Comparison of ENCODE assay signal across 8 mouse cellular contexts in genomic region chr3:87885281-87886003, GRCm38 (mm10). TPM values are rescaled to one million over a fixed set of nuclear protein-coding genes. Genes with fewer than 3 reads are reported as not detected.
DNase-seq lines count a peak whose midpoint lies in the region; ATAC-seq and TF ChIP-seq lines count a peak whose summit lies in the region.

Gene Prcc (minus strand): TSS chr3:87885608.

- peak within 1 kb of the TSS; percentile 72 for H3K27ac ChIP-seq in CH12.LX (ENCODE audit: insufficient read depth, low read depth)
- peak within 1 kb of the TSS; percentile 68 for H3K27ac ChIP-seq in forebrain, embryonic 11.5 days (ENCODE audit: low read depth, low read length)
- peak within 1 kb of the TSS; percentile 94 for H3K27ac ChIP-seq in heart, embryonic 16.5 days (ENCODE audit: low read length)
- peak within 1 kb of the TSS; percentile 91 for H3K27ac ChIP-seq in liver, embryonic 15.5 days (replicated peaks)
- H3K27ac ChIP-seq in neural tube, embryonic 12.5 days: peak within 1 kb of the TSS; percentile 62; the same call in 1 of the 2 replicates

- peak; percentile 61 for TF ChIP-seq POLR2A in CH12.LX (IDR thresholded peaks at IDR 0.05; ENCODE audit: low read depth, low read length)

- dilution Hi-C loops in CH12.LX (cut with MboI; ENCODE audit: extremely low pct_ligation_motif_present, extremely low pct_unique_long_range_greater_than_20kb, low sequenced_read_pairs): no loop called here

- H3K4me3 ChIP-seq in CH12.LX (replicated peaks in 1 of 3; ENCODE audit: low read depth in 2 of 3, low read length in 2 of 3, poor library complexity in 1 of 3): peak within 1 kb of the TSS; percentile 86 to 95 (median 95)
- peak within 1 kb of the TSS; percentile 97 for H3K4me3 ChIP-seq in forebrain, embryonic 11.5 days (ENCODE audit: low read depth, low read length)
- H3K4me3 ChIP-seq in heart, embryonic 16.5 days (ENCODE audit: low read length): peak within 1 kb of the TSS; percentile 99
- H3K4me3 ChIP-seq in liver, embryonic 15.5 days (replicated peaks): peak within 1 kb of the TSS; percentile 71
- H3K4me3 ChIP-seq in neural tube, embryonic 12.5 days: peak within 1 kb of the TSS; percentile 100

- H3K36me3 ChIP-seq in CH12.LX (replicated peaks in 1 of 2; ENCODE audit: control insufficient read depth in 1 of 2, insufficient read depth in 1 of 2, low read length in 1 of 2): peaks cover 7 to 21% of the 10 kb centered on the region in 2 experiments
- peaks cover 3% of the 10 kb centered on the region for H3K36me3 ChIP-seq in forebrain, embryonic 11.5 days (ENCODE audit: control insufficient read depth, insufficient read depth, low read length)
- peaks cover 4% of the 10 kb centered on the region for H3K36me3 ChIP-seq in heart, embryonic 16.5 days (ENCODE audit: control insufficient read depth, insufficient read depth)
- H3K36me3 ChIP-seq in liver, embryonic 15.5 days (replicated peaks): peaks cover 14% of the 10 kb centered on the region
- H3K36me3 ChIP-seq in neural tube, embryonic 12.5 days: peaks cover 4% of the 10 kb centered on the region

- DNase-seq in CH12.LX (ENCODE audit: extremely low read depth): peak; percentile 99
- DNase-seq in c-Kit-positive CD71-positive TER-119-negative erythroid progenitor cells, embryonic 14.5 days (ENCODE audit: low read depth): peak; percentile 96
- DNase-seq in forebrain, embryonic 11.5 days (ENCODE audit: low spot score): peak; percentile 89
- DNase-seq in kidney, postnatal 36 days: peak; percentile 91 to 99
- DNase-seq in telencephalon, adult 2 months (ENCODE audit: low read depth, low spot score): peak; percentile 100

- H3K9ac ChIP-seq in CH12.LX (ENCODE audit: insufficient read depth, low read depth): peak within 1 kb of the TSS; percentile 99
- peak within 1 kb of the TSS; percentile 92 for H3K9ac ChIP-seq in forebrain, embryonic 11.5 days (ENCODE audit: low read length)
- peak within 1 kb of the TSS; percentile 97 for H3K9ac ChIP-seq in heart, embryonic 16.5 days (ENCODE audit: low read length)
- H3K9ac ChIP-seq in liver, embryonic 15.5 days: peak within 1 kb of the TSS; percentile 77
- peak within 1 kb of the TSS; percentile 95 for H3K9ac ChIP-seq in neural tube, embryonic 12.5 days

- H3K9me3 ChIP-seq in CH12.LX (replicated peaks; ENCODE audit: low read length): peaks cover 5% of the 10 kb centered on the region
- H3K9me3 ChIP-seq in forebrain, embryonic 11.5 days (ENCODE audit: control insufficient read depth, low read length): no peaks in the 10 kb centered on the region; the same call in 1 of the 2 replicates
- no peaks in the 10 kb centered on the region; the same call in none of the 2 replicates for H3K9me3 ChIP-seq in heart, embryonic 16.5 days (replicated peaks; ENCODE audit: control insufficient read depth, low read length)
- no peaks in the 10 kb centered on the region for H3K9me3 ChIP-seq in liver, embryonic 15.5 days (replicated peaks)
- H3K9me3 ChIP-seq in neural tube, embryonic 12.5 days: peaks cover 4% of the 10 kb centered on the region; the same call in 1 of the 2 replicates

- peak; percentile 98 for ATAC-seq in forebrain, embryonic 11.5 days (replicated peaks; ENCODE audit: low FRiP score)
- ATAC-seq in heart, embryonic 16.5 days (replicated peaks; ENCODE audit: extremely low read depth, insufficient read depth, low FRiP score): peak; percentile 95
- peak; percentile 96 for ATAC-seq in liver, embryonic 15.5 days (ENCODE audit: insufficient read depth)
- ATAC-seq in neural tube, embryonic 12.5 days (ENCODE audit: low FRiP score, low read depth): peak; percentile 99

- under 1% methylated on average over 33 of the region's 33 CpGs for WGBS in forebrain, embryonic 11.5 days
- WGBS in heart, embryonic 16.5 days: under 1% methylated on average over 33 of the region's 33 CpGs
- WGBS in liver, embryonic 15.5 days (ENCODE audit: insufficient replicate concordance): under 1% methylated on average over 33 of the region's 33 CpGs
- WGBS in neural tube, embryonic 12.5 days: under 1% methylated on average over 33 of the region's 33 CpGs

- H3K4me1 ChIP-seq in CH12.LX (ENCODE audit: control insufficient read depth in 1 of 2, insufficient read depth in 2 of 2): peaks cover 10 to 26% of the 10 kb centered on the region in 2 experiments
- peaks cover 5% of the 10 kb centered on the region; the same call in 1 of the 2 replicates for H3K4me1 ChIP-seq in forebrain, embryonic 11.5 days (replicated peaks; ENCODE audit: control insufficient read depth, insufficient read depth, low read length)
- peaks cover 18% of the 10 kb centered on the region for H3K4me1 ChIP-seq in heart, embryonic 16.5 days (ENCODE audit: control insufficient read depth, insufficient read depth, low read length)
- H3K4me1 ChIP-seq in liver, embryonic 15.5 days (replicated peaks): peaks cover 30% of the 10 kb centered on the region
- H3K4me1 ChIP-seq in neural tube, embryonic 12.5 days: peaks cover 17% of the 10 kb centered on the region

- TF ChIP-seq CTCF in CH12.LX (conservative IDR thresholded peaks at IDR 0.05 in 1 of 2, IDR thresholded peaks at IDR 0.05 in 1 of 2; ENCODE audit: low read depth in 2 of 2, low read length in 2 of 2): no peak

- no peak for TF ChIP-seq RAD21 in CH12.LX (IDR thresholded peaks at IDR 0.05; ENCODE audit: low read depth, low read length)

- no peaks in the 10 kb centered on the region for H3K27me3 ChIP-seq in CH12.LX (replicated peaks)
- no peaks in the 10 kb centered on the region for H3K27me3 ChIP-seq in forebrain, embryonic 11.5 days (ENCODE audit: control insufficient read depth, insufficient read depth, low read length)
- no peaks in the 10 kb centered on the region for H3K27me3 ChIP-seq in heart, embryonic 16.5 days (ENCODE audit: control insufficient read depth, insufficient read depth, low read length)
- H3K27me3 ChIP-seq in liver, embryonic 15.5 days: no peaks in the 10 kb centered on the region
- no peaks in the 10 kb centered on the region for H3K27me3 ChIP-seq in neural tube, embryonic 12.5 days (replicated peaks)

- H3K4me2 ChIP-seq in CH12.LX (ENCODE audit: insufficient read depth, low read depth, poor library complexity, severe bottlenecking): peak within 1 kb of the TSS; percentile 94
- H3K4me2 ChIP-seq in forebrain, embryonic 11.5 days (ENCODE audit: low read depth, low read length, severe bottlenecking): peak within 1 kb of the TSS; percentile 59
- peak within 1 kb of the TSS; percentile 81 for H3K4me2 ChIP-seq in heart, embryonic 16.5 days (ENCODE audit: low read depth, low read length)
- peak within 1 kb of the TSS; percentile 81 for H3K4me2 ChIP-seq in liver, embryonic 15.5 days
- H3K4me2 ChIP-seq in neural tube, embryonic 12.5 days (replicated peaks): peak within 1 kb of the TSS; percentile 95

- in situ Hi-C loops in CH12.LX (cut with MboI; ENCODE audit: low pct_ligation_motif_present, low pct_unique_long_range_greater_than_20kb, low sequenced_read_pairs): no loop called here

- no peak for TF ChIP-seq EP300 in CH12.LX (IDR thresholded peaks at IDR 0.05; ENCODE audit: low read length)

- peaks cover 40% of the 10 kb centered on the region for H3K79me2 ChIP-seq in CH12.LX (replicated peaks; ENCODE audit: control insufficient read depth, extremely low read depth, insufficient read depth, poor library complexity, severe bottlenecking)

TF ChIP-seq in CH12.LX, 34 proteins besides CTCF, POLR2A, EP300 and RAD21 (continues in another document):
- TF ChIP-seq NRF1 (IDR thresholded peaks at IDR 0.05; ENCODE audit: low read depth, low read length): peak; percentile 74
- peak; percentile 97; the same call in 1 of the 2 replicates for TF ChIP-seq GABPA (IDR thresholded peaks at IDR 0.05; ENCODE audit: insufficient replicate concordance, low read depth, low read length)
- peak; percentile 98 for TF ChIP-seq HCFC1 (IDR thresholded peaks at IDR 0.05; ENCODE audit: low read depth, low read length)
- no peak for TF ChIP-seq RCOR1 (conservative IDR thresholded peaks at IDR 0.05; ENCODE audit: low read depth, low read length)
- TF ChIP-seq JUN (IDR thresholded peaks at IDR 0.05; ENCODE audit: insufficient read depth, low read depth, low read length): no peak
- TF ChIP-seq NELFE (IDR thresholded peaks at IDR 0.05; ENCODE audit: low read depth, low read length): peak; percentile 14; the same call in 1 of the 2 replicates
- TF ChIP-seq POLR2AphosphoS2 (IDR thresholded peaks at IDR 0.05; ENCODE audit: low read depth, low read length): peak; percentile 72; the same call in 1 of the 2 replicates
- peak; percentile 85 for TF ChIP-seq ELF1 (IDR thresholded peaks at IDR 0.05; ENCODE audit: low read depth, low read length)
- peak; percentile 34; the same call in 1 of the 2 replicates for TF ChIP-seq TBP (conservative IDR thresholded peaks at IDR 0.05; ENCODE audit: low read depth, low read length)
- no peak for TF ChIP-seq JUND (conservative IDR thresholded peaks at IDR 0.05; ENCODE audit: low read depth, low read length)
- peak; percentile 13; the same call in 1 of the 2 replicates for TF ChIP-seq MAZ (IDR thresholded peaks at IDR 0.05; ENCODE audit: low read depth, low read length)
- 0 out of 2 replicates have a peak, but pooled peaks have one; percentile 11 for TF ChIP-seq MEF2A (IDR thresholded peaks at IDR 0.05; ENCODE audit: borderline replicate concordance, low read depth, low read length)
- TF ChIP-seq BHLHE40 (IDR thresholded peaks at IDR 0.05; ENCODE audit: low read depth, low read length): no peak
- TF ChIP-seq MAX (IDR thresholded peaks at IDR 0.05; ENCODE audit: low read length): 0 out of 2 replicates have a peak, but pooled peaks have one; percentile 29
- no peak for TF ChIP-seq PAX5 (IDR thresholded peaks at IDR 0.05; ENCODE audit: low read length)
- peak; percentile 80; the same call in 1 of the 2 replicates for TF ChIP-seq ZMIZ1 (IDR thresholded peaks at IDR 0.05; ENCODE audit: low read depth, low read length)
- peak; percentile 98 for TF ChIP-seq SIN3A (IDR thresholded peaks at IDR 0.05; ENCODE audit: low read length)
- peak; percentile 56; the same call in 1 of the 2 replicates for TF ChIP-seq TCF12 (IDR thresholded peaks at IDR 0.05; ENCODE audit: low read depth, low read length)
- peak; percentile 94 for TF ChIP-seq MYC (IDR thresholded peaks at IDR 0.05; ENCODE audit: low read depth, low read length)
- peak; percentile 77; the same call in 1 of the 2 replicates for TF ChIP-seq MXI1 (IDR thresholded peaks at IDR 0.05; ENCODE audit: low read depth, low read length)
- TF ChIP-seq CHD2 (IDR thresholded peaks at IDR 0.05; ENCODE audit: low read length): peak; percentile 81

RNA-seq across cellular contexts. Expression of gene Prcc, which starts in this region (rescaled TPM):
- total RNA-seq in CH12.LX (2012; rRNA removed) (48.6 and 51.7 TPM in 2 replicates), CH12.LX (2014; rRNA removed) (24.8 and 26.4 TPM in 2 replicates)
- polyA plus RNA-seq in CH12.LX (2012; ENCODE audit: insufficient read length, low read depth): 55.7 and 58.5 TPM in 2 replicates
- polyA plus RNA-seq in forebrain, embryonic 11.5 days (2014; fragmentation: Nextera tagmentation; extraction: Ambion mirVana): 19.6 and 22.3 TPM in 2 replicates
- polyA plus RNA-seq in heart, embryonic 16.5 days (2015; fragmentation: Nextera tagmentation; extraction: Ambion mirVana): 10.6 and 12.1 TPM in 2 replicates
- 6.5 TPM in 2 replicates for polyA plus RNA-seq in liver, embryonic 15.5 days (2015; fragmentation: Nextera tagmentation; extraction: Ambion mirVana)
- polyA plus RNA-seq in neural tube, embryonic 12.5 days (2016; fragmentation: Nextera tagmentation; extraction: Ambion mirVana): 14.3 and 15.4 TPM in 2 replicates

Comparison
In these comparisons a context has a peak if more than half of its experiments do, and no peak if none do; other contexts are left out.
1. Peak in every context shown above with its lines: DNase-seq, ATAC-seq, H3K4me3 ChIP-seq and H3K27ac ChIP-seq.